Mouse (Mus musculus) embryonic facial prominence, embryonic 12.5 days (tissue): ENCODE results near the gene Cldn14. TPM values are rescaled to one million over a fixed set of nuclear protein-coding genes. Genes with fewer than 3 reads are reported as not detected.

Experiments
- polyA plus RNA-seq: library from polyadenylated mRNA; unstranded; fragments of >200 nt; fragmentation: Nextera tagmentation; extraction: Ambion mirVana; gene quantifications from 2 replicates; pipeline ENCODE4 v1.2.1, GENCODE M21; 2016

Gene Cldn14
- polyA plus RNA-seq, 1 experiment from 2014 or later, result 0.15 TPM

Other genes starting within 250 kb of the Cldn14 start
- gene Morc3, start 176.7 kb downstream of the Cldn14 start, polyA plus RNA-seq, result 36.9 and 42.3 TPM in 2 replicates
- gene Chaf1b, start 124.9 kb downstream of the Cldn14 start, polyA plus RNA-seq, result 93.5 and 99.0 TPM in 2 replicates
- 4.3 and 5.0 TPM in 2 replicates for gene Sim2, start 76.1 kb upstream of the Cldn14 start, polyA plus RNA-seq